Mouse (Mus musculus) midbrain, embryonic 15.5 days (tissue): ENCODE results near the gene Ppp1r26. TPM values are rescaled to one million over a fixed set of nuclear protein-coding genes. Genes with fewer than 3 reads are reported as not detected.
A peak's percentile ranks its signal among the peaks of the same experiment; 100 is the strongest.

Source experiments
- ATAC-seq: fragments of 200-750 bp; cut with Nextera tagmentation; replicated peaks from 2 replicates; pipeline ENCODE4 v1.8.0; 2017; ENCODE audit warnings: moderate TSS enrichment
- H3K27ac ChIP-seq: fragments of 300-500 bp; sonication (generic); 2 replicates; pipeline ENCODE4 v1.5.1; 2015; ENCODE audit warnings: mild to moderate bottlenecking, inconsistent platforms
- H3K27me3 ChIP-seq: fragments of 300-500 bp; sonication (generic); replicated peaks from 2 replicates; pipeline ENCODE4 v1.6.1; 2015; ENCODE audit warnings: inconsistent platforms
- H3K36me3 ChIP-seq: fragments of 300-500 bp; sonication (generic); replicated peaks from 2 replicates; pipeline ENCODE4 v1.6.1; 2015; ENCODE audit warnings: inconsistent platforms
- H3K4me1 ChIP-seq: fragments of 300-500 bp; sonication (generic); 2 replicates; pipeline ENCODE4 v1.6.1; 2015; ENCODE audit warnings: inconsistent platforms
- H3K4me2 ChIP-seq: fragments of 300-500 bp; sonication (generic); 2 replicates; pipeline ENCODE4 v1.6.1; 2015; ENCODE audit warnings: inconsistent platforms, mild to moderate bottlenecking, moderate library complexity
- H3K4me3 ChIP-seq: fragments of 300-500 bp; sonication (generic); 2 replicates; pipeline ENCODE4 v1.5.1; 2015; ENCODE audit warnings: mild to moderate bottlenecking, inconsistent platforms
- H3K9ac ChIP-seq: fragments of 300-500 bp; sonication (generic); 2 replicates; pipeline ENCODE4 v1.6.1; 2015; ENCODE audit warnings: mild to moderate bottlenecking, inconsistent platforms
- H3K9me3 ChIP-seq: fragments of 300-500 bp; sonication (generic); 2 replicates; pipeline ENCODE4 v1.6.1; 2016; ENCODE audit warnings: inconsistent platforms
- WGBS: fragments of 180-500 bp; shearing (Covaris S2); methylation state at CpG from one replicate; pipeline ENCODE4 v1.1.7; 2015; ENCODE audit warnings: mixed read lengths; 5-methylcytosine and 5-hydroxymethylcytosine counted together
- polyA plus RNA-seq: library from polyadenylated mRNA; unstranded; fragments of >200 nt; fragmentation: Nextera tagmentation; extraction: Ambion mirVana; gene quantifications from 2 replicates; pipeline ENCODE4 v1.2.1, GENCODE M21; 2015

The Ppp1r26 gene
- polyA plus RNA-seq, 1 experiment from 2014 or later, result 20.3 TPM

- H3K27me3 ChIP-seq, result no peaks in the 10 kb centered on the region
- 93% methylated on average over 1 of the region's 1 CpGs for WGBS
- H3K4me1 ChIP-seq, result peaks cover 19% of the 10 kb centered on the region
- no peaks in the 10 kb centered on the region for H3K36me3 ChIP-seq
- H3K4me3 ChIP-seq, result no peak overlapping the region
- no peaks in the 10 kb centered on the region for H3K9me3 ChIP-seq
- no peak overlapping the region for H3K27ac ChIP-seq
- H3K9ac ChIP-seq, result no peak overlapping the region
- no peak overlapping the region for H3K4me2 ChIP-seq
- ATAC-seq, result no peak
Measured at GRCm38 (mm10) chr2:28416511-28416910, 30.1 kb upstream of the Ppp1r26 start.

DNA sequence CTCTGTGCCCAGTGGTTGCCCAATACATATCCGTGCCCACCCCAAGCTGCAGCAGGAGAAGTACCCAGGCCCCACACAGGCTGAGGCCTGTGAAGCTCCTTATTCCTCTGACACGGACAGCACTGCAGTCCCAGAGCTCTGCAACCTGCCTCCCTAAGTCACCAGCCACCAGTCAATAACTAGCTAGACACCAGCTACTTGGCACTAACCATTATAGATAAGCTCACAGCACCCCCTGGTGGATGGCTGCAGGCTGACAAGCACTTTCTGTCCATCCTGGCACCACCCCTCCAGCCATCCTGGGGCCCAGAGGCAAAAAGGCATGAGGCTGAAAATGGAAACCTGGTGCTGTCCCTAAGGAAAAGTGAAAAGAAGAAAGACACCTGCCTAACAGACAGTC, 28.6 kb upstream of the Ppp1r26 start:
- peaks cover 19% of the 10 kb centered on the region for H3K4me1 ChIP-seq
- H3K27me3 ChIP-seq, result no peaks in the 10 kb centered on the region
- peak; percentile 55 for ATAC-seq
- no peak overlapping the region for H3K9ac ChIP-seq
- H3K27ac ChIP-seq, result no peak overlapping the region
- H3K4me3 ChIP-seq, result no peak overlapping the region
- H3K9me3 ChIP-seq, result no peaks in the 10 kb centered on the region
- WGBS, result 35% methylated on average over 2 of the region's 2 CpGs
- H3K4me2 ChIP-seq, result no peak overlapping the region
- H3K36me3 ChIP-seq, result no peaks in the 10 kb centered on the region

- H3K4me3 ChIP-seq, result no peak overlapping the region
- H3K9me3 ChIP-seq, result no peaks in the 10 kb centered on the region
- no peaks in the 10 kb centered on the region for H3K27me3 ChIP-seq
- no peak overlapping the region for H3K27ac ChIP-seq
- ATAC-seq, result no peak
- H3K36me3 ChIP-seq, result no peaks in the 10 kb centered on the region
- H3K9ac ChIP-seq, result no peak overlapping the region
- 23% methylated on average over 4 of the region's 4 CpGs for WGBS
- peaks cover 19% of the 10 kb centered on the region for H3K4me1 ChIP-seq
- no peak overlapping the region for H3K4me2 ChIP-seq
Measured at GRCm38 (mm10) chr2:28419898-28420297, 26.7 kb upstream of the Ppp1r26 start.

DNA sequence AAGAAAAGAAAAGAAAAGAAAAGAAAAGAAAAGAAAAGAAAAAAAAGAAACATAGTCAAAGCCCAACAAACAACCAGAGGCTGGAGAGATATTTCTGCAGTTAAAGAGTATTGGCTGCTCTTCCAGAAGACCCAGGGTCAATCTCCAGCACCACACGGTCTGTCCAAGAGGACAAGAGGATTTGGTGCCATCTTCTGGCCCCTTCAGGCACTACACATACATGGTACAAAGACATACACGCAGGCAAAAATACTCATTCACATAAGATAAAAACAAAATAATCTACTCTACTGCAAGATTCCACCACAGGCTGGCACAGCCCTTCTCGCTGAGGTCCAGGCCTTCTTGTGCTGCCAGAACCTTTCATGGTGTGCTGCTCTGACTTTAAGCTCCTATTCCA, 23.4 kb upstream of the Ppp1r26 start:
- Histone ChIP-seq H3K27me3 (no peaks in the 10 kb centered on the region), H3K9me3 (no peaks in the 10 kb centered on the region), H3K9ac (no peak overlapping the region), H3K4me2 (no peak overlapping the region), H3K4me3 (no peak overlapping the region), H3K27ac (no peak overlapping the region), H3K36me3 (no peaks in the 10 kb centered on the region), H3K4me1 (peaks cover 16% of the 10 kb centered on the region; the same call in 1 of the 2 replicates)
- WGBS, result 38% methylated on average over 3 of the region's 3 CpGs
- no peak for ATAC-seq

DNA sequence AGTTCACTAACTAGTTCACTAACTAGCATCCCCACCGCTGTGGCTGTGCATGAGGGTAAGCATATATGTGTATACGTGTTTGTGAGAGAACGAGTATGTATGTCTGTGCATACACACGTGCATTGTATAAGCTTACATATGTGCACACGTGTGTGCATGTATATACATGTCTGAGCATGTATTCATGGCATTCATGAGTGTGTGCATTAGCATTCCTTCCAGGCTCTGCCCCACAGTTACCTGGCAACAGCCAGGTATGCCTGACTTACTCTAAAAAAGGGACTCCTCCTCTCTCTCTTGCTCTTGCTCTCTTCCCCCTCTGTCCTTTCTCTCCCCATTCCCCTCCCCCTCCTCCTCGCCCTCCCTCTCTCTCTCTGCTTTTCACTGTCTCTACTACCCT, 19.4 kb upstream of the Ppp1r26 start:
- no peaks in the 10 kb centered on the region for H3K27me3 ChIP-seq
- no peak for ATAC-seq
- no peaks in the 10 kb centered on the region for H3K36me3 ChIP-seq
- H3K4me1 ChIP-seq, result peaks cover 9% of the 10 kb centered on the region; the same call in 1 of the 2 replicates
- H3K4me2 ChIP-seq, result no peak overlapping the region
- H3K27ac ChIP-seq, result no peak overlapping the region
- H3K4me3 ChIP-seq, result no peak overlapping the region
- no peak overlapping the region for H3K9ac ChIP-seq
- WGBS, result 81% methylated on average over 6 of the region's 6 CpGs
- H3K9me3 ChIP-seq, result no peaks in the 10 kb centered on the region

- H3K9me3 ChIP-seq, result no peaks in the 10 kb centered on the region
- no peak overlapping the region for H3K4me3 ChIP-seq
- no peaks in the 10 kb centered on the region for H3K36me3 ChIP-seq
- H3K4me1 ChIP-seq, result peaks cover 7% of the 10 kb centered on the region; the same call in 1 of the 2 replicates
- ATAC-seq, result no peak
- no peak overlapping the region for H3K4me2 ChIP-seq
- H3K27me3 ChIP-seq, result no peaks in the 10 kb centered on the region
- H3K9ac ChIP-seq, result no peak overlapping the region
- H3K27ac ChIP-seq, result no peak overlapping the region
- WGBS, result 66% methylated on average over 6 of the region's 6 CpGs
Measured at GRCm38 (mm10) chr2:28430846-28431245, 15.8 kb upstream of the Ppp1r26 start.

DNA sequence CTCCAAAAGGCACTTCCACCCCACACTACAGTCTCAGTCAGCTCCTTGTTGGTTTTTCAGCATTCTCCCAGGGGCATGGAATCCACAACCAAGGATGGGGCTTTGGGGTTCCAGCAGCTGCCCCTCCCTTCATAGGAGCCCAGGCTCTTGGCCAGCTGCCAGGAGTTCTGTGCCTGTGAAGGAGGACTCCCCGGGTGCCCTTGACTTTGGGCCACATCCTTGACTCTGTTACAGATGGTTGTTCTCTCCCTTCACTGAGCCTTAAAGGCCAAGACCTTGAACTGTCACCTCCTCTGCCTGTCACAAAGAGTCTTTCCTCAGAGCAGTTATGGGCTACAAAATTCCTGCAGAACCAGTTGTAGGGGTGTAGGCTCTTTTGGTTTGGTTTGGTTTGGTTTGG, 13.8 kb upstream of the Ppp1r26 start:
- no peak for ATAC-seq

GRCm38 (mm10) chr2:28433512-28433911, 13.1 kb upstream of the Ppp1r26 start:
- Histone ChIP-seq H3K27me3 (no peaks in the 10 kb centered on the region), H3K27ac (no peak overlapping the region), H3K4me1 (no peaks in the 10 kb centered on the region), H3K4me2 (no peak overlapping the region), H3K9ac (no peak overlapping the region), H3K9me3 (no peaks in the 10 kb centered on the region), H3K4me3 (no peak overlapping the region), H3K36me3 (no peaks in the 10 kb centered on the region)
- no peak for ATAC-seq
- 0% methylated on average over 1 of the region's 2 CpGs for WGBS

More for the DNA sequence above, 13.8 kb upstream of the Ppp1r26 start:
- no peaks in the 10 kb centered on the region for H3K9me3 ChIP-seq
- H3K4me1 ChIP-seq, result no peaks in the 10 kb centered on the region
- WGBS, result 28% methylated on average over 1 of the region's 1 CpGs
- no peaks in the 10 kb centered on the region for H3K36me3 ChIP-seq
- no peaks in the 10 kb centered on the region for H3K27me3 ChIP-seq
- H3K27ac ChIP-seq, result no peak overlapping the region
- no peak overlapping the region for H3K4me3 ChIP-seq
- H3K4me2 ChIP-seq, result no peak overlapping the region
- H3K9ac ChIP-seq, result no peak overlapping the region

GRCm38 (mm10) chr2:28435401-28435800, 11.2 kb upstream of the Ppp1r26 start:
- no peaks in the 10 kb centered on the region for H3K27me3 ChIP-seq
- no peak overlapping the region for H3K4me2 ChIP-seq
- H3K27ac ChIP-seq, result no peak overlapping the region
- H3K4me1 ChIP-seq, result no peaks in the 10 kb centered on the region
- no peak overlapping the region for H3K4me3 ChIP-seq
- no peaks in the 10 kb centered on the region for H3K9me3 ChIP-seq
- 90% methylated on average over 11 of the region's 11 CpGs for WGBS
- H3K9ac ChIP-seq, result no peak overlapping the region
- ATAC-seq, result no peak
- H3K36me3 ChIP-seq, result no peaks in the 10 kb centered on the region

GRCm38 (mm10) chr2:28440842-28441241, 5.8 kb upstream of the Ppp1r26 start:
- WGBS, result 81% methylated on average over 6 of the region's 6 CpGs
- Histone ChIP-seq H3K4me1 (peaks cover 2% of the 10 kb centered on the region), H3K4me3 (no peak overlapping the region), H3K9me3 (no peaks in the 10 kb centered on the region), H3K27me3 (no peaks in the 10 kb centered on the region), H3K9ac (no peak overlapping the region), H3K27ac (no peak overlapping the region), H3K36me3 (no peaks in the 10 kb centered on the region), H3K4me2 (no peak overlapping the region)
- no peak for ATAC-seq

GRCm38 (mm10) chr2:28445082-28445481, 1.5 kb upstream of the Ppp1r26 start:
- peaks cover 2% of the 10 kb centered on the region; the same call in 1 of the 2 replicates for H3K36me3 ChIP-seq
- H3K27me3 ChIP-seq, result no peaks in the 10 kb centered on the region
- peaks cover 19% of the 10 kb centered on the region for H3K4me1 ChIP-seq
- H3K27ac ChIP-seq, result no peak overlapping the region
- WGBS, result 90% methylated on average over 4 of the region's 4 CpGs
- ATAC-seq, result no peak
- no peaks in the 10 kb centered on the region for H3K9me3 ChIP-seq
- H3K9ac ChIP-seq, result no peak overlapping the region
- no peak overlapping the region for H3K4me2 ChIP-seq
- no peak overlapping the region for H3K4me3 ChIP-seq

DNA sequence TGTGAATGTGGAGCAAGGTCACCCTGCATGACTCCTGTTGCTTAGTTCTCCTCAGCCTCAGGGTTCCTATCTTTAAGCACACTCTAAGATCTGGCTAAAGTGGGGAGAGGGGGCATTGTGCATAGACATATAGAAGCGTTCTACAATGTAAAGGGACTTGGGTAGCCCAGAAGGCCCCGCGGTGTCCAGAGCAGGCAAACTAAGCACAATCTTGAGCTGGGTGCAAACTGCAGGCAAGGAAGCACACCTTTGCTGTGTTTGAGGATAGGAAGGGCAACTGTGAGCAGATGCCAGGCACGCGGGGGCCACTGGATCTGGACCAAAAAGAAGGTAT, 452 bp upstream of the Ppp1r26 start:
- Histone ChIP-seq H3K27ac (peak overlapping the region; percentile 83), H3K4me3 (peak overlapping the region; percentile 76), H3K27me3 (no peaks in the 10 kb centered on the region), H3K4me2 (peak overlapping the region; percentile 81), H3K4me1 (peaks cover 19% of the 10 kb centered on the region), H3K36me3 (peaks cover 5% of the 10 kb centered on the region; the same call in 1 of the 2 replicates), H3K9me3 (no peaks in the 10 kb centered on the region), H3K9ac (peak overlapping the region; percentile 89)
- WGBS, result 7% methylated on average over 5 of the region's 5 CpGs
- peak; percentile 40 for ATAC-seq

- peak overlapping the region; percentile 83 for H3K27ac ChIP-seq
- H3K4me2 ChIP-seq, result peak overlapping the region; percentile 81
Measured at GRCm38 (mm10) chr2:28447315-28447670, 693 bp downstream of the Ppp1r26 start.

More at GRCm38 (mm10) chr2:28447315-28447670, 693 bp downstream of the Ppp1r26 start:
- Histone ChIP-seq H3K4me1 (peaks cover 19% of the 10 kb centered on the region), H3K4me3 (peak overlapping the region; percentile 76), H3K36me3 (peaks cover 13% of the 10 kb centered on the region; the same call in 1 of the 2 replicates), H3K9me3 (no peaks in the 10 kb centered on the region), H3K27me3 (no peaks in the 10 kb centered on the region), H3K9ac (peak overlapping the region; percentile 89)
- peak; percentile 66 for ATAC-seq
- 5% methylated on average over 11 of the region's 11 CpGs for WGBS
